Mouse (Mus musculus) megakaryocyte progenitor cell, adult 5-6 weeks (primary cell): ENCODE measurements at regions not wholly inside any gene's neighbourhood (a gene's known extent, or its start where the extent isn't known, plus 50 kb on each side); places are given as distances from the start of the nearest gene placed in this dataset.

Experiments used
- ATAC-seq: replicated peaks from 2 replicates; pipeline ENCODE4 v1.8.0; 2016; ENCODE audit warnings: mild to moderate bottlenecking, moderate TSS enrichment, inconsistent platforms; ENCODE audit not compliant: poor library complexity

DNA sequence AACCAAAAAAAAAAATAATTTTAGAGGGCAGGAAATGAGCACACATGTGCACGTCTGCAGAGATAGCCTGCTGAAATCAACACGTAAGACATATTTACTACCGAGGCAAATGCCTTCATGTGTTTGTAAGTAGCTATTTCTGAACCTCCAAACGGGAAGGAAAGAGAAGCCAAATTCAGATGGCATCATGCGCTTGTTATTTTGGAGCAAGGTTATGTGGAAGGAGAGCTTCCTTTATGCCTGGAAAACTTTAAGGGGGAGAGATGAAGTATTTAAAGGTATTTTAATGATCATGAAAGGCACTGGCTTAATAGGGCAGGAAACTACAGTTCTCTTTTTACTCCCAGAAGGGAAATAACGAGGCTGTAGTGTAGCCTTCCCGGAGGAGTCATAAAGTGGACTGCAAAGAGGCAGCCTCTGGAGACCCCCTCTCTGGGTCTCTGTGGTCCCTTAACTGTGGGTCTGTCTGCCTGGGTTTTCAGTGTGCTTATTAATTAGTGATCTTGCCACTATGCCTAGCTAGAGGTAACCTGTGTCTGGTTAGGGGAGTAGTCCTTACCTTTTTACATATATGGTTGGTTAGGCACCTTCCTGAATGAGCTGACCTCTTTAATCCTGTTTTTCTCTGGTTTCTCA, 672.4 kb downstream of the Bcl11a start:
- no peak for ATAC-seq

DNA sequence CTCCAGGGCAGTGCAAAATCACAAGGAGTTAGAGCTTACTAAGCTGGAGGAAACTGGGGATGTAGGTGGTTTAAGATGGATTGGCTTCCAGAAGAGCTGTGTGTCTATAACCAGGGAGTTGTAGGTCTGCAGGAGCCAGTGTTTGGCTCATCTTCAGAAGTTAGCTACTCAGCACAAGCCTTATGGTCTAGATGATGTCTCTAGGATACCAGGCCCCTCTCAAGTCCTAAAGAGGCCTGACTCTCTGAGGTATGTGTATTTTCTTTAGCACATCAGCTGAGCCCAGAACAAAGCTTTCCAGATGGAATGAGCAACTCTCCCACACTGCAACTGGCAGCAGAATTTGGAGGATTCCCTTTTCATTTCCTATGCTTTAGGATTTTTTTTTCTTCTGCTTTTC, 680.3 kb downstream of the Bcl11a start:
- no peak for ATAC-seq

DNA sequence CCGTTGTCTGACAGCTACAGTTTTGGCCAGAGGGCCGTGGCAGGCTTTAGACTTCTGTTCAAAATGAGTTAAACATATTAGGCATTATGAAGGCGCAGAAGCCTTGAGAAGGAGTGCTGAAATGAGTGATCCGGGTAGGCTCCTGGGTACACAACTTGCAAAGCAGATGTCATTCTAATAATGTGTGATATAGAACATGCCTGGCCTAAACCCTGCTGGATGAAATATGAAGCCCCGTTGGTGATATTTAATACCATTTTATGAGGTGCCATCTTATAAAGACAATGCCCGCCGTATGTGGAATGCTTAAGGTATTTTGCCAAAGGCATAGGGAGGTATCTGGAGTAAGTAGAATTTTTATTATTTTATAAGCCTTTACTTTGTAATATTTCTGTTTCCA, 705.6 kb downstream of the Bcl11a start:
- no peak for ATAC-seq

DNA sequence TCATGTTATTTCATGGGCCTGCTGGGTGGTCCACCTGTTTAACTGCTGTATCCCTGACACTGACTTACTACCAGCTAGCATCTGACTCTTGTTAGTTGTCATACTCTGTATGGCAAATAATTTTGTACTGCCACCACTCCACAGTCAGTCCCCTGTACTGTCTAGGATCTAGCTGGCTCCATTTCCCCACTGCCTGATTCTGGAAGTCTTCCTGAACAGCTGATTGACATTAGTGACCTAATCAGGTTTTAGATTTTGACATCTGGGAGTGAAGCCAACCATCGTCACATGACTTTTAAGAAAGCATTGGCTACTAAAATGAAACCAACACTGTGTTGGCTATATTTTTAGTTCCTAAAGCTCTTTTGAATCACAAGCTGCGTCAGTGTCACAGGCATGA, 711.3 kb downstream of the Bcl11a start:
- ATAC-seq, result no peak

DNA sequence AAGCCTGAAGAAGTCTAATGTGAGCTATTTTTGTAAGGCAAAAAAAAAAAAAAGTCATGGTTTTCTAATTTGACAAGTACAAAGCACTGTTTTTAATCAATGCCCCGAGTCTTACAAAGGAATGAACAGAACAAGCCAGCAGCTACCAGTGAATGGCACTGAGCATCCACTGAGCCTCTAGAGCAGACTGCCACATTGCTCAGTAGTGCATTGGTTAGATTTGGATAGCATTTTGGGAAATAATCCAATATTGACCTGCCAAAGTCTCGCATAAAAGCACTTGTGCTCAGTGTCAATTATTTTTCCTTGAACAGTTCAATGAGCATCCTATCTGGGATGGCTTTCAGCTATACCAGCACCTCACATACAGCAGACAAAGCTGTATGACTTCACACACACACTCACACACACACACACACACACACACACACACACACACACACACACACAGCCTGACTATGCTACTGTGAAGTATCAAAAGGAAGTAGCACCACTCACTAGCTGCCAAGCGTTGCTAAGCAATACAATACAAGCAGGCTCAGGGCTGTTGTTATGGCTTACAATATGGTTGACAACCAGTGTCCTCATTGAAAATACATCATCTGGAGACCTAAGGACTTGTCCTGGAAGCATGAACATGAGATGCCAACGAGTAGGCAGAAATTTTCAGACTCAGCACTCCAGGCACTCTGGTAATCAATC, 717.8 kb downstream of the Bcl11a start:
- ATAC-seq, result no peak

DNA sequence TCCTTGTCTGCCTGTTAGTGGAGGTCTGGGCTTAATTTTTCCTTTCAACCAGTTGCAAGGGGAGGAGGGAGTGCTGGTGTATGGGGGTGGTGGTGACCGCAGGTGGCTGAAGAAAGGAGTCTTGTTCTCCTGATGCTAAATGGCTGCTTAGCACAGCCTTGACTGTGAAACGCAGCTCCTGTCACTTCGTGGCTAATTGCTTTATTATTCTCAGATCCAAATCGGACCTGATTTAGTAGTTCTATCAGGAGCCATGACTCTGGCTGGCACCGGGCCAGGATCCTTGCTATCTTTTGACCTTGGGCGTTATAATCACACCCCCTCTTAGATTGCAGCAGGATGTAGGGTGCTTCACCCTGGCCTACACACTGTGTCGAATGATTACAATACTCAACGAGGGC, 726.8 kb downstream of the Bcl11a start:
- no peak for ATAC-seq

DNA sequence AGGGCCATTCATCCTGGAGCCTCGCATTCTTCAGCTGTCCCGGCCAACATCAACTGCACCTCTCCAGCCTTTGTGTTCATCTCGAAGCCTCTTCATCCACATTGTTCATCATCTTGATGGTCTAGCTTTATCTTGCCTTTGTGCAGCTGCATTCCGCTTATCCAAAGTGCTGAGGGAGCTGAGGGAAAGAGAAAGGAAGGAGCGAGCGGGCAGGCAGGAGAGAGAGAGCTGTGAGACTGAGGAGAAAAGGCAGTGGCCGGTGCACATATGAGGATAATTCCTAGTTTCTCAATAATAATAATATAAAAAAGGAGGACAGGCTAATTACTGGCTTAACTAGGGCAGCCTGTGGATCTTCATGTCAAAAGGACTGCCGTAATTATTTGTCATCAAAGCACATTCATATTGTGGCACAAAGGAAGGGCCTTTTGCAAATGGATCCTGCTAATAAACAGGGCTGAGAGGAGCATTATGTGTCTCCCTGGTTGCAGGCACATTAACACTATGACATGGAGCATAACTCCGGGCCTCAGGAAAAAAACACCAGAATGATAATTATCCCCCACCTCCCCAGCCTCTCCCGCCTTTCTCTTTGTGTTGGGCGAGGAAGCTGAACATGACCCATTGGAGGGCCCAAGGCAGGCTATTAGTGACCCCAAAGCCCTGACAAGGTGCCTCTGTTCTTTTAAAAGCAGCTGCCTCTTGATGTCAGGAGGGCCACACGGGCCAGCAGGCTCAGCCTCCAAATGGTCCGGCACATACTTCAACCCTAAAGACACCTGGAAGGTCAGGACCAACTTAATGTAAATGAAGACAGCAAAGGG, 751.9 kb downstream of the Bcl11a start:
- ATAC-seq, result no peak

DNA sequence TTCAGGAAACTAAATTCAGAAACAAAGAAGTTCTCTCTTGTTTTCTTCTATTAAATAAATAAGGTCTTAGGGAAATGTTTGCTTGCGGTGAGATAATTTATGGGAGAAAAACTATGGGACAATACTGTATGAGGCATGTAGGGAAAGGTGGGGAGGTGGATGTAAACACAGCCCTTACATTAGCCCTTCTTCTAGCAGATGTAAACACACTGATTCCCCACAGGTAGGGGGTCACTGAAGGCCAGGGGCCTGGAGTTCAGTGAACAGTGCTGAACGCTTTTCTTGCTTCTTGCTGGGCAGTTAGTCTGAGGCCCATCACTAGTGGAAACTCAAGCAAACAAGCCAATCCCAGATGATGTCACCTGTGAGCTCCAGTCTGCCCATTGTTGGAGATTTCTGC, 752.6 kb downstream of the Bcl11a start:
- no peak for ATAC-seq

DNA sequence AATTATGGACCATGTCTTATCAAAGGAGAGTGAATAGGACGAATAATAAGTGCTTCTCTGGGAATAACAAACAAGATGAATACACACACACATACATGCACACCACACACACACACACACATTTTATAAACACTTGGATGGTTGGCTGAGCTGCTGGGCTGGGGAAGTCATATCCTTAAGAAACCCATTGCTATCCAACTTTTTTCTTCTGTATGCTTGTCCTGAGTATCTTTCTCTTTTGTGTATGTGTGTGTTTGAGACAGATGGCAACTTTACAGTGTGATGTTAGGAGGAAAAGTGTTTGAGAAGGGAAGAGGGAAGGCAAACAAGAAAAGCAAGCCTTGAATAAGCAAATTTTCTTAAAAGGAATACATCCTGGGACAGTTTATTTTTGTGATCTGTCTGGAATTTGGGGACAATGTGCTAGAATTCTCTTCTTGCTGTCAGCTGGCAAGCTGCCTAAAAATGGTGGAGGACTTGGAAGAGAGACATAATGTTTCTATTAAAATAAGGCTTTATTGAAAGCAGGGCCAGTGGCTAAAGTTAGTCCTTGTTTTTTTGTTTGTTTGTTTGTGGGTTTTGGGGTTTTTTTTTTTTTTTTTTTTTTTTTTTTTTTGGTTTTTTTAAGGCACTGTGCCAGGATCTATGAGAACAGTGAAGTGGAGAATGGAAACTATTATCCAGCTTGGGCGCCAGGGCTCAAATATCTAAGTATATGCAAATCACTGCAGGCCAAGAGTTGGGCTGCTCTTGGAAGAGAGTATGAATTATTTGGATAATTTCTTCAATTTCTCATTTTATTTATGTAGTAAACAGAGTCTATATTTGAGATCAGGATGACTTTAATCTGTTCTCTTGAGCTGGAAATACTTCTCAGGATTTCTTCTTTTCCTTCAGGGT, 766.2 kb downstream of the Bcl11a start:
- no peak for ATAC-seq

DNA sequence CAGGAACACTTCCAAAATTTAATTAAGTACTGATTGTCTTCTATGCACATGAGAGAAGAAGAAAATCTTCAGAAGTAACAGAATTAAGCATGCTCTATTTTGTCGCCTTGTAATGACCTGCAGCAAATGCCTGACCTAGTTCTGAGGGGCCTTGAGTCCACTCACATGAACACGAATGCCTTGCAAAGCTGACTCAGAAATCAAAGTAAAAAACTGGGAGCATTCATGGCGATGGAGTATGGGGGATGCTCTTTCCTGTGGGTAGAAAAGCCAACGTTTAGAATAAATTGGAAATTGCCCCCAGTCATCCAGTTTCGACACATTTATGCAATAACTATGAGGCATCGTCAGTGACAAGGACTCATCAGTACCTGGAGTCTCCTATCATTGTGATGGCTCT, 779.1 kb downstream of the Bcl11a start:
- no peak for ATAC-seq

DNA sequence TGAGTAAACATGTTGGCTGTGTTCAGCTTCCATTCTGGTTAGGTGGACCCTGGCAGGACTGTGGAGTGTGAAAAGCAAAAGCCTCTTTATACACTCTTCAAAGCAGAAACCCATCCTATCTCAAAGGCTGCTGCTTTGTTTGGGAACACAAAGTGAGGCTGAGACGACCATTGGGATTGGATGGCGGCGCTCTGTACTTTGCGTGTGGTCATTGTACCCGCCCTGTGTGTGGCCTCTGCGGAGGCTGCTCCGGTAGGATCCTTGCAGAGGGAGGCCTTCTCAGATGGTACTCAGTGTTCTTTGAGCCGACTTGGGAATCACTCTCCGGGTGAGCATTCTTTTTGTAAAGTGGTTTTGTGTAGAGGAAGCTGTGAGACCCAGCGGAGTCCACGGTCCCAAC, 786.8 kb downstream of the Bcl11a start:
- no peak for ATAC-seq

DNA sequence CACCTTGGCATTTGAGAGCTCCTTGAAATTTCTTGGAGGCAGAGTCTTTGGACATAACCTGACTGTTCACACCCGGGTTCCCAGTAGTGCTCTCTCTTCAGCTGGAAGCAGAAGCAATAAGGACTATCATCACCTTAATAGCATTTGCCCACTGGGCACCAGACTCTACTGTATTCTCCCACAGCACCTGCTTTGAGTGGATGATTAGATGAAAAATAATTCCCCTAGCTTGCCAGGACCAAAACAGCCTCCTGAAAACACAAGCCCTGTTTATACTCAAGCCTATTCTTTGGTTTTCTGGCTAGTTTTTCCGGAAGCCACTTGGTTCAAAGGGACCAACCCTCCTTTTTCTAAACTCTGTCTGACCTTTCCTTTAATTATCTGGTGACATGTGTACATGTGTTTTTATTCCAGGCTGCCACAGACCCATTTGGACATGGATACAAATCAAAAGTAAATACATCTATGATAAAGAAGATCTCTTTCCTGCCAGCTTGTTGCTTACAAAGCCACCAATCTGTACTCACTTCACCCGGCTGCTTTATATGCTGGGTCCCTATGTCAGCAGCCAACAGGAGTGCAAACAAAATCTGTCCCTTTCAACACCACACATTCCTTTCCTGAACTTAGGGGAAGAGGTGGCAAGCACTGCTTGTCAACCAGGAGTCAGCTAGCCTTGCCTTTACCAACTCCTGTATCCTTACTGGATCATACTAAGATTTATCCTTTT, 787.4 kb downstream of the Bcl11a start:
- ATAC-seq, result no peak
